Comparison of ENCODE assay signal across 8 mouse cellular contexts in the genomic region with DNA sequence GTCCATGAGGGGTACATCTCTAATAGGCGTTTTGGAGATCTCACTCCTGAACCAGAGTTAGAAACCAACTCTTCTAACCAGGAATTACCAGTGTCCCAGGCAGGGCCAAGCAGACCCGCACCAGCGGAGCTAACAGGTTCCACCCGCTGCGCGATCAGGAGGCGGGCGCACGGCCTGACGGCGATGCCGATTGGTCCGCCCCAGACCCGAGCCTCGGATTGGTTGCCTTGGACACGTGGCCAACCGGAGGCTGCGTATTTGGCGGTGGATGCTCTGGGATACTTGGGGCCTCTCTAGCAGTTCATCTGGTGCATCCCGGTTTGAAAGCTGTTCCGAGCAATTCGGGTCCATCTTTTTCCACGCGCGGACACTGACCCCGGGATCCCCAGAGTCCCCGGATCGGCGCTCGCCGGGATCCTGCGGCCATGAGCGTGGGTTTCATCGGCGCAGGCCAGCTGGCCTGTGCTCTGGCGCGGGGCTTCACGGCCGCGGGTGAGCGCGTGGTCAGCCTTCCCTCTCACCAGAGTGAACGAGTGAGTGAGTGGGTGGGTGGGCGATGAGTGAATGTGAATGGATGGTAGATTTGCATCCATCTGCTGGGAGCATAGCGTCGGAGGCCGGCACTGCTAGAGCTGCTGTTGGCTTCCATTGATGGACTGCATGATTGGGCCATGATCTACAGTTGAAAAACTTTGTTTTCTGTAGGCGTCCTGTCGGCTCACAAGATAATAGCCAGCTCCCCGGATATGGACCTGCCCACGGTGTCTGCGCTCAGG. TPM values are rescaled to one million over a fixed set of nuclear protein-coding genes. Genes with fewer than 3 reads are reported as not detected.
DNase-seq lines count a peak whose midpoint lies in the region; ATAC-seq and TF ChIP-seq lines count a peak whose summit lies in the region.

Gene Pycr2 (plus strand): TSS at position 255 of the 776 bp plus-strand sequence.

- intact Hi-C loops in gastrocnemius, adult 2 months (cut with DNase I), result loop anchor here (5.0 to 10.0 kb wide), 2 partner anchors 38 to 131 kb away; partner anchors contain the start of gene Tmem63a

- H3K9ac ChIP-seq in hindbrain, postnatal 0 days (replicated peaks; ENCODE audit: low read length), result peak within 1 kb of the TSS; percentile 84

- H3K36me3 ChIP-seq in hindbrain, postnatal 0 days (ENCODE audit: insufficient read depth, low read length), result peaks cover 17% of the 10 kb centered on the region
- H3K36me3 ChIP-seq in megakaryocyte, embryonic 14.5 days (replicated peaks; ENCODE audit: low read length), result peaks cover 40% of the 10 kb centered on the region

- H3K27ac ChIP-seq in gastrocnemius, adult 2 months, result peak within 1 kb of the TSS; percentile 86
- H3K27ac ChIP-seq in hindbrain, postnatal 0 days, result peak within 1 kb of the TSS; percentile 92

- peak within 1 kb of the TSS; percentile 97 for H3K4me3 ChIP-seq in gastrocnemius, adult 2 months
- H3K4me3 ChIP-seq in hindbrain, postnatal 0 days (ENCODE audit: low read length), result peak within 1 kb of the TSS; percentile 83
- H3K4me3 ChIP-seq in megakaryocyte, embryonic 14.5 days (replicated peaks), result peak within 1 kb of the TSS; percentile 93

- DNase-seq in ZHBTc4 (ENCODE audit: low read depth, low spot score), result peak; percentile 98
- peak; percentile 97 for DNase-seq in gastrocnemius, adult 2 months
- peak; percentile 97 for DNase-seq in hindbrain, postnatal 0 days (ENCODE audit: low spot score)
- peak; percentile 85 to 90 for DNase-seq in left cerebral cortex, adult 8-10 months (ENCODE audit: low spot score in 2 of 2)
- peak; percentile 97 to 98 for DNase-seq in right cerebral cortex, postnatal 10 days (ENCODE audit: low spot score in 2 of 2)
- DNase-seq in urinary bladder, postnatal 25 days (ENCODE audit: low spot score), result peak; percentile 87

- WGBS in hindbrain, postnatal 0 days, result under 1% methylated on average over 52 of the region's 52 CpGs

- no peak for TF ChIP-seq CTCF in gastrocnemius, adult 2 months (IDR thresholded peaks at IDR 0.05)
- TF ChIP-seq CTCF in hindbrain, postnatal 0 days (IDR thresholded peaks at IDR 0.05; ENCODE audit: low read depth), result no peak

- H3K9me3 ChIP-seq in hindbrain, postnatal 0 days (ENCODE audit: low read length), result no peaks in the 10 kb centered on the region
- no peaks in the 10 kb centered on the region for H3K9me3 ChIP-seq in megakaryocyte, embryonic 14.5 days

- peaks cover 6% of the 10 kb centered on the region; the same call in 1 of the 2 replicates for H3K4me1 ChIP-seq in hindbrain, postnatal 0 days (ENCODE audit: insufficient read depth, low read length)
- H3K4me1 ChIP-seq in megakaryocyte, embryonic 14.5 days, result peaks cover 61% of the 10 kb centered on the region

- no peaks in the 10 kb centered on the region for H3K27me3 ChIP-seq in hindbrain, postnatal 0 days (ENCODE audit: insufficient read depth, low read length)
- H3K27me3 ChIP-seq in megakaryocyte, embryonic 14.5 days (replicated peaks), result no peaks in the 10 kb centered on the region

- peak; percentile 88 for ATAC-seq in common myeloid progenitor, adult 5-6 weeks (replicated peaks; ENCODE audit: low read depth, poor library complexity, severe bottlenecking)
- ATAC-seq in hindbrain, postnatal 0 days, result peak; percentile 98

- peak within 1 kb of the TSS; percentile 92 for H3K4me2 ChIP-seq in hindbrain, postnatal 0 days (ENCODE audit: low read depth, low read length)

RNA-seq across cellular contexts. Expression of gene Pycr2, which starts in this region (rescaled TPM):
- 20.5 and 30.5 TPM in 2 replicates for total RNA-seq in common myeloid progenitor, adult 5-6 weeks (2017)
- total RNA-seq in gastrocnemius, adult 2 months (2021), result 10 to 100 TPM; 10.3 to 11.7 TPM
- total RNA-seq in hindbrain, postnatal 0 days (2014; rRNA removed), result 70.2 and 76.1 TPM in 2 replicates
- 63.4 and 64.7 TPM in 2 replicates for polyA plus RNA-seq in hindbrain, postnatal 0 days (2015; fragmentation: Nextera tagmentation; extraction: Ambion mirVana)
- total RNA-seq in left cerebral cortex, adult 8-10 months (2022), result 10 to 100 TPM; 26.3 to 29.3 (median 28.5) TPM
- 54.5 and 76.2 TPM in 2 replicates for polyA plus RNA-seq in megakaryocyte, embryonic 14.5 days (2012; ENCODE audit: insufficient read depth, low replicate concordance)

Comparison
In these comparisons a context has a peak if more than half of its experiments do, and no peak if none do; other contexts are left out.
1. Peak in every context shown above with its lines: DNase-seq, ATAC-seq, H3K4me3 ChIP-seq and H3K27ac ChIP-seq.